ENCODE assay signal across 9 mouse cellular contexts in the genomic region with DNA sequence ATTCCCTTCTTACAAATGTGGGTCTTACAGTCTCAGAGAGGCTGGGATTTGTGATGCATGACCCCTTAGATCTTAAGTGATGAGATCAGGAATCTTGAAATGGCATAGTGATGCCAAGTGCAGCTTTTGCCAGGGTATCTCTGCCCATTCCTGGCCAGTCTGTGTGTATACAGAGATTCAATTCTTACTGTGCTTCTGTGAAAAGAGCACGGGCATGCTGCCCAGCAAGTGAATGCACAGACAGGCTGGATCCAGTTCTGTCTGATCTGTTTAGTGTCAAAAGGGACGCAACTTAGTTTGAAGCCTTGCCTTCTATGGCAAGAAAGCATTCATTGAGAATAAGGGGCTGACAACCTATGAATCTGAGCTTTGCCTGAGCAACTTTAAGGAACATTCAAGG.
DNase-seq lines count a peak whose midpoint lies in the region; ATAC-seq and TF ChIP-seq lines count a peak whose summit lies in the region.
"Had no signal": no experiment of that assay in that cellular context is flagged by ENCODE, and none has a peak within 500 bp of the region (broad histone marks: within the 10 kb centered on the region; RNA-seq: fewer than 3 reads in every experiment).

No protein-coding gene starts in this region.

- no peak overlapping the region for H3K27ac ChIP-seq in embryonic facial prominence, embryonic 14.5 days (replicated peaks; ENCODE audit: low read depth, low read length)
- H3K27ac ChIP-seq in embryonic facial prominence, embryonic 10.5 days (replicated peaks), result no peak overlapping the region
- H3K27ac ChIP-seq in neural tube, embryonic 13.5 days (replicated peaks), result no peak overlapping the region
- H3K27ac ChIP-seq in stomach, postnatal 0 days (replicated peaks), result no peak overlapping the region
- H3K27ac ChIP-seq: liver, embryonic 13.5 days had no signal

- TF ChIP-seq EP300 in stomach, postnatal 0 days (optimal IDR thresholded peaks at IDR 0.05), result no peak

- no peak overlapping the region for H3K9ac ChIP-seq in embryonic facial prominence, embryonic 14.5 days (ENCODE audit: low read depth, low read length)
- H3K9ac ChIP-seq in neural tube, embryonic 13.5 days, result no peak overlapping the region
- H3K9ac ChIP-seq in stomach, postnatal 0 days (ENCODE audit: low read length), result no peak overlapping the region
- H3K9ac ChIP-seq: liver, embryonic 13.5 days had no signal

- no peak for TF ChIP-seq CTCF in stomach, postnatal 0 days (IDR thresholded peaks at IDR 0.05; ENCODE audit: low read depth)

- H3K27me3 ChIP-seq in embryonic facial prominence, embryonic 14.5 days (replicated peaks; ENCODE audit: control insufficient read depth, insufficient read depth, low read length), result no peaks in the 10 kb centered on the region
- no peaks in the 10 kb centered on the region for H3K27me3 ChIP-seq in embryonic facial prominence, embryonic 10.5 days (replicated peaks; ENCODE audit: low read depth, poor library complexity, severe bottlenecking)
- no peaks in the 10 kb centered on the region for H3K27me3 ChIP-seq in neural tube, embryonic 13.5 days
- H3K27me3 ChIP-seq in stomach, postnatal 0 days (ENCODE audit: control insufficient read depth, insufficient read depth, low read length), result no peaks in the 10 kb centered on the region
- H3K27me3 ChIP-seq: liver, embryonic 13.5 days had no signal

- WGBS in embryonic facial prominence, embryonic 14.5 days, result 82% methylated on average over 2 of the region's 2 CpGs
- 86% methylated on average over 2 of the region's 2 CpGs for WGBS in embryonic facial prominence, embryonic 10.5 days
- 84% methylated on average over 2 of the region's 2 CpGs for WGBS in neural tube, embryonic 13.5 days
- WGBS in stomach, postnatal 0 days, result 54% methylated on average over 2 of the region's 2 CpGs

- peak; percentile 71; the same call in 1 of the 2 replicates for ATAC-seq in embryonic facial prominence, embryonic 14.5 days (ENCODE audit: low read depth)
- ATAC-seq in neural tube, embryonic 13.5 days (ENCODE audit: low read depth), result peak; percentile 69
- peak; percentile 77; the same call in 1 of the 2 replicates for ATAC-seq in stomach, postnatal 0 days (ENCODE audit: low FRiP score, low TSS enrichment)
- ATAC-seq in megakaryocyte progenitor cell, adult 5-6 weeks (replicated peaks; ENCODE audit: poor library complexity), result no peak
- no peak for ATAC-seq in megakaryocyte-erythroid progenitor cell, adult 5-6 weeks (replicated peaks; ENCODE audit: low FRiP score, low TSS enrichment, poor library complexity, severe bottlenecking)

- no peak overlapping the region for H3K4me2 ChIP-seq in embryonic facial prominence, embryonic 14.5 days (ENCODE audit: low read depth, low read length)
- no peak overlapping the region for H3K4me2 ChIP-seq in neural tube, embryonic 13.5 days
- no peak overlapping the region for H3K4me2 ChIP-seq in stomach, postnatal 0 days (replicated peaks; ENCODE audit: low read depth)
- H3K4me2 ChIP-seq: liver, embryonic 13.5 days had no signal

- no peaks in the 10 kb centered on the region for H3K4me1 ChIP-seq in embryonic facial prominence, embryonic 14.5 days (ENCODE audit: control insufficient read depth, insufficient read depth, low read length)
- H3K4me1 ChIP-seq in embryonic facial prominence, embryonic 10.5 days, result no peaks in the 10 kb centered on the region
- H3K4me1 ChIP-seq in neural tube, embryonic 13.5 days (replicated peaks), result peaks cover 16% of the 10 kb centered on the region; the same call in 1 of the 2 replicates
- no peaks in the 10 kb centered on the region for H3K4me1 ChIP-seq in stomach, postnatal 0 days (replicated peaks; ENCODE audit: control insufficient read depth, insufficient read depth)
- H3K4me1 ChIP-seq: liver, embryonic 13.5 days had no signal

- DNase-seq in embryonic facial prominence, embryonic 14.5 days (ENCODE audit: low spot score), result peak; percentile 20
- DNase-seq in embryonic facial prominence, embryonic 10.5 days (ENCODE audit: low spot score), result no peak
- no peak for DNase-seq in neural tube, embryonic 10.5 days (ENCODE audit: extremely low spot score, low spot score)
- DNase-seq in layer of hippocampus, adult 9-11 months, result peak; percentile 8
- peak; percentile 14 for DNase-seq in stomach, postnatal 0 days (ENCODE audit: low spot score)
- DNase-seq: liver, embryonic 13.5 days had no signal

- no peak overlapping the region for H3K4me3 ChIP-seq in embryonic facial prominence, embryonic 14.5 days (ENCODE audit: low read depth, low read length)
- H3K4me3 ChIP-seq in embryonic facial prominence, embryonic 10.5 days, result no peak overlapping the region
- H3K4me3 ChIP-seq in neural tube, embryonic 13.5 days, result no peak overlapping the region
- H3K4me3 ChIP-seq in stomach, postnatal 0 days (ENCODE audit: low read depth, low read length), result no peak overlapping the region
- H3K4me3 ChIP-seq: liver, embryonic 13.5 days had no signal

- no peaks in the 10 kb centered on the region for H3K9me3 ChIP-seq in embryonic facial prominence, embryonic 14.5 days (ENCODE audit: control insufficient read depth, low read length)
- no peaks in the 10 kb centered on the region for H3K9me3 ChIP-seq in embryonic facial prominence, embryonic 10.5 days
- no peaks in the 10 kb centered on the region for H3K9me3 ChIP-seq in neural tube, embryonic 13.5 days
- H3K9me3 ChIP-seq in stomach, postnatal 0 days (ENCODE audit: control insufficient read depth, low read length), result no peaks in the 10 kb centered on the region
- H3K9me3 ChIP-seq: liver, embryonic 13.5 days had no signal

- H3K36me3 ChIP-seq in embryonic facial prominence, embryonic 14.5 days (ENCODE audit: control insufficient read depth, insufficient read depth, low read length), result no peaks in the 10 kb centered on the region
- H3K36me3 ChIP-seq in embryonic facial prominence, embryonic 10.5 days (replicated peaks), result no peaks in the 10 kb centered on the region
- H3K36me3 ChIP-seq in neural tube, embryonic 13.5 days, result no peaks in the 10 kb centered on the region
- no peaks in the 10 kb centered on the region for H3K36me3 ChIP-seq in stomach, postnatal 0 days (ENCODE audit: control insufficient read depth, insufficient read depth, low read length)
- H3K36me3 ChIP-seq: liver, embryonic 13.5 days had no signal

Comparison
In these comparisons a context has a peak if more than half of its experiments do, and no peak if none do; other contexts are left out.
1. DNase-seq: peak in embryonic facial prominence, embryonic 14.5 days (single experiment), layer of hippocampus, adult 9-11 months (single experiment) and stomach, postnatal 0 days (single experiment); none in embryonic facial prominence, embryonic 10.5 days (single experiment) and neural tube, embryonic 10.5 days (single experiment).
2. ATAC-seq: peak in embryonic facial prominence, embryonic 14.5 days (single experiment), neural tube, embryonic 13.5 days (single experiment) and stomach, postnatal 0 days (single experiment); none in megakaryocyte progenitor cell, adult 5-6 weeks (single experiment) and megakaryocyte-erythroid progenitor cell, adult 5-6 weeks (single experiment).